Mouse (Mus musculus) hindlimb bud, embryonic 11.5 days (tissue): ENCODE data around the gene Mill2.

Source experiments
- DNase-seq: peaks from one replicate; pipeline ENCODE4 v3.0.0-alpha.2; 2012; ENCODE audit warnings: low read depth, low spot score; ENCODE audit errors: extremely low spot score

Gene Mill2

GRCm38 (mm10) chr7:18873253-18873652 is 33.5 kb downstream of the Mill2 start:
- DNase-seq = peak; percentile 60

- no peak for DNase-seq
Measured at GRCm38 (mm10) chr7:18875372-18875771, 35.6 kb downstream of the Mill2 start.

GRCm38 (mm10) chr7:18878691-18879090 is 38.9 kb downstream of the Mill2 start:
- DNase-seq = no peak

GRCm38 (mm10) chr7:18883991-18884744 is 44.4 kb downstream of the Mill2 start:
- DNase-seq = no peak

GRCm38 (mm10) chr7:18884745-18885422 is 45.1 kb downstream of the Mill2 start:
- no peak for DNase-seq

- DNase-seq = no peak
Measured at GRCm38 (mm10) chr7:18886963-18887362, 47.2 kb downstream of the Mill2 start.

- DNase-seq = no peak
Measured at GRCm38 (mm10) chr7:18890848-18891247, 51.1 kb downstream of the Mill2 start.

GRCm38 (mm10) chr7:18891872-18892599 is 52.3 kb downstream of the Mill2 start:
- no peak for DNase-seq

DNA sequence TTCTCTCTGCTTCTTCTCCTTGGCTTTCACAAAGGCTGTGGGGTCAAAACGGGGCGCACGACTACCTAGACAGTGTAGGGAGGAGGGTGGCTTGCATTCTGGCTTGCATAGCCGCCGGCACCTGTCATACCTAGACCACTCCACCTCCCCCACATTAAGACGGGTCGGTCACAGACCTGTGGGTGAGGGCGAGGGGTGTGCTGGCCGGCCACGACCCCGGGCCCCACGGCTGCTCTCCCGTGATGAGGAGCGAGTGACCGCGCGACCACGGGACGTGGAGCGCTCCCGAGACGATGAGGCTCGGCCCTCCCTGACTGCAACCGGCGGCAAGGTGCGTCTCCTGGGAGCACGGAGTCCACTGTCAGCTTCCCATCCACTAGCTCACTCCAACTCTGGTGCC is 53.2 kb downstream of the Mill2 start:
- DNase-seq = no peak

GRCm38 (mm10) chr7:18893651-18894430 is 54.1 kb downstream of the Mill2 start:
- no peak for DNase-seq

- no peak for DNase-seq
Measured at GRCm38 (mm10) chr7:18896536-18896935, 56.8 kb downstream of the Mill2 start.

DNA sequence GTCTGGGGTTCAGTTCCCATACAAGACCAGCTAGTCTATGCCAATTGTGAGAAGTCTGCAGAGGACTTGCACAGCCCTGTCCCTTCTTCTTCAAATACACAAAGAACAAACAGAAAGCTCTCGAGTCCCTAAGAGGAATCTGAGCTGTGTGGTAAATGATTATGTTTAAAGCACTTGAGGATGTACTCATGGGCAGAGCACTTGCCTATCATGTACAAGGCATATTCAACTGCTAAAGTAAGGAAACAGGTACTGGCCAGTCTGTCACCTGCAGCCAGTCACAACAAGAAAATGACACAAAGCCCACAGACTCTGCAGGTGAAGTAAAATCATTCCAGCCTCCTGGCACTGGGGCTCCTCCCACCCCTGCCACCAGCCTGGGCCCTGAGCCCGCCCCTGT is 60.7 kb downstream of the Mill2 start:
- DNase-seq = no peak

- no peak for DNase-seq
Measured at GRCm38 (mm10) chr7:18902486-18902885, 62.7 kb downstream of the Mill2 start.

DNA sequence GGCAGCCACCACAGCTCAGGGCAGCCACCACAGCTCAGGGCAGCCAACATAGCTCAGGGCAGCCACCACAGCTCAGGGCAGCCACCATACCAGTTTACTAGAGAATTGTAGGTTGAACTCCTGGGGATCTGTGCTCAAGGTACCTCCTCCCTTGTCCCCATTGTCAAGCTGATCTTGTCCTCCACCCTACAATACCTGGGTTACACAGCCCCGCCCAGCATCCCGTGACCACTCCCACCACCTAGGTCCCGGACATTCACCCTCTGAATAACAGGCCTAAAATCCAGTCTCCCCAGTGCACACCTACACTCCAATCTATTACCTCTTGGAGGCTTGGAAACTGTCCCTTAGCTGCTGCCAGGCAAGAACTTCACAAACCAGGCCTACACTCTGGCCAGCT is 65.2 kb downstream of the Mill2 start:
- DNase-seq = no peak

- DNase-seq = no peak
Measured at GRCm38 (mm10) chr7:18909797-18910196, 70.0 kb downstream of the Mill2 start.

- peak; percentile 99 for DNase-seq
Measured at GRCm38 (mm10) chr7:18910241-18910831, 70.6 kb downstream of the Mill2 start, which contains the start of gene Ccdc61. Gene Ccdc61, minus strand, starts transcription at chr7:18910415.
